Mouse (Mus musculus) stomach, embryonic 16.5 days (tissue): ENCODE data around the gene Ttc36. TPM values are rescaled to one million over a fixed set of nuclear protein-coding genes. Genes with fewer than 3 reads are reported as not detected.

Experiments
- ATAC-seq: fragments of 200-750 bp; cut with Nextera tagmentation; 2 replicates; pipeline ENCODE4 v1.8.0; 2017; ENCODE audit warnings: moderate number of reproducible peaks, moderate TSS enrichment; ENCODE audit not compliant: insufficient read depth, low FRiP score
- H3K27ac ChIP-seq: fragments of 300-500 bp; sonication (generic); 2 replicates; pipeline ENCODE4 v1.5.1; 2014; ENCODE audit warnings: low read length
- H3K27me3 ChIP-seq: fragments of 300-500 bp; sonication (generic); 2 replicates; pipeline ENCODE4 v1.6.1; 2014; ENCODE audit warnings: low read length, control low read depth, mixed read lengths; ENCODE audit not compliant: control insufficient read depth, insufficient read depth
- H3K36me3 ChIP-seq: fragments of 300-500 bp; sonication (generic); 2 replicates; pipeline ENCODE4 v1.6.1; 2014; ENCODE audit warnings: low read length; ENCODE audit not compliant: control insufficient read depth, insufficient read depth
- H3K4me1 ChIP-seq: fragments of 300-500 bp; sonication (generic); 2 replicates; pipeline ENCODE4 v1.6.1; 2014; ENCODE audit warnings: low read length, control low read depth, mixed read lengths; ENCODE audit not compliant: control insufficient read depth, insufficient read depth
- H3K4me2 ChIP-seq: fragments of 300-500 bp; sonication (generic); 2 replicates; pipeline ENCODE4 v1.6.1; 2014; ENCODE audit warnings: low read depth, low read length, mixed read lengths
- H3K4me3 ChIP-seq: fragments of 300-500 bp; sonication (generic); replicated peaks from 2 replicates; pipeline ENCODE4 v1.5.1; 2014; ENCODE audit warnings: mild to moderate bottlenecking, low read length
- H3K9ac ChIP-seq: fragments of 300-500 bp; sonication (generic); 2 replicates; pipeline ENCODE4 v1.6.1; 2014; ENCODE audit warnings: low read length
- H3K9me3 ChIP-seq: fragments of 300-500 bp; sonication (generic); replicated peaks from 2 replicates; pipeline ENCODE4 v1.6.1; 2016; ENCODE audit warnings: low read length, control low read depth; ENCODE audit not compliant: control insufficient read depth
- WGBS: fragments of 180-500 bp; shearing (Covaris S2); extraction: QIAGEN DNeasy Blood & Tissue Kit; methylation state at CpG from one replicate; pipeline ENCODE4 v1.1.7; 2014; 5-methylcytosine and 5-hydroxymethylcytosine counted together
- polyA plus RNA-seq: library from polyadenylated mRNA; unstranded; fragments of >200 nt; fragmentation: Nextera tagmentation; extraction: Ambion mirVana; gene quantifications from 2 replicates; pipeline ENCODE4 v1.2.1, GENCODE M21; 2015

Ttc36 gene
- polyA plus RNA-seq: 8.3 and 8.5 TPM in 2 replicates

DNA sequence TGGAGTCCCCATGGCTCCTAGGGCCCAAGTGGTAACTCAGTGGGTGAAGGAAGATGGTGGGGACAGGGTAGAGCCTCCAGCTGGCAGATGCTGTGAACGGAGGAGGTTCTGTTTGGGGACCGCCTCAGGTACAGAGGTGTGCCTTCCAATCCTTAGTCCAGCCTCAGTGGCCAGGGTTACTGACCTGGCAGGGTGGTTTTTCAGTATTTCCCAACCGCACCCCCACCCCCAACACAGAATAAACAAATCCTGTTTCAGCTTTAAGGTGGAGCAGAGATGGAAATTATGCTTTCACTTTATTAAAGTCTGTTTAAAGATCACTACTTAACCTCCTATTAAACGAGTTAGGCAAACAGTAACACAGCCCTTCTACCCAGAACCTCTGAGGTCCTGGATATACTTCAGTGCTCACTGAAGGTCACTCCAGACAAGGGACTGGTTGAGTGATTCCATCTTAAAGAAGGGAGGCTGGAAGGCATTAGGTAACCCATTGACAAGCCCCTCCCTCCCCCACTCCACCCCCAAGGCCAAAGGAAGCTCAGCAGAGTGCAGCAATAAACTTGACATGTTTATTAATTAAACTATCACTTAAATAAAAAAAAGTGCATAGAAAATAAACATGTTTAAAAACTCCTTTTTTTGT is at the start of gene Ttc36:
Gene Ttc36 (minus strand): TSS at position 265 of the 643 bp plus-strand sequence.
- Histone ChIP-seq H3K27ac (peak within 1 kb of the TSS; percentile 21; the same call in 1 of the 2 replicates), H3K4me3 (no peak within 1 kb of the TSS), H3K27me3 (no peaks in the 10 kb centered on the region), H3K36me3 (no peaks in the 10 kb centered on the region; the same call in 1 of the 2 replicates), H3K4me1 (peaks cover 12% of the 10 kb centered on the region), H3K9me3 (no peaks in the 10 kb centered on the region), H3K4me2 (no peak within 1 kb of the TSS), H3K9ac (no peak within 1 kb of the TSS)
- no peak for ATAC-seq
- WGBS: 51% methylated on average over 4 of the region's 4 CpGs

DNA sequence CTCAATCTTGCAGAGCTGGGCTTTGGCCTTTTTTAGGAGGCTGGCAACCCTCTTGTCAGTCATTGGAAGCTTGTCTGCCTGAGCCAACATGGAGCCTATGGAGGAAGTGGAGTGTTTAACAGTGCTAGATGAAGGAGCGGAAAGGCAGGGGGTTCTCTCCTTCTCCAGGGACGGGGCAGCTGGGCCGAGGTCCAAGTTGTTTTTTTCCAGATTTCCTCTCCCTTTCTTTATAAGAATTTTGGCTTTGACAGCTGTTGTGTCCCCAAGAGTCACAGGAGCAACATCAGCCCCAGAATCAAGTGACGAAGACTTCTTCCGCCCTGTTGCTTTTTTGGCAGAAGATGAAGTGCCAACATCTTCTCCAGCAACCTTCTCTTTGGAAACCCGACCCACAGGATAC is 44.6 kb upstream of the Ttc36 start:
- Histone ChIP-seq H3K4me1 (no peaks in the 10 kb centered on the region), H3K27me3 (no peaks in the 10 kb centered on the region), H3K27ac (no peak overlapping the region), H3K9me3 (no peaks in the 10 kb centered on the region), H3K4me2 (no peak overlapping the region), H3K36me3 (peaks cover 42% of the 10 kb centered on the region), H3K9ac (no peak overlapping the region), H3K4me3 (no peak overlapping the region)
- 83% methylated on average over 6 of the region's 6 CpGs for WGBS
- ATAC-seq: no peak

DNA sequence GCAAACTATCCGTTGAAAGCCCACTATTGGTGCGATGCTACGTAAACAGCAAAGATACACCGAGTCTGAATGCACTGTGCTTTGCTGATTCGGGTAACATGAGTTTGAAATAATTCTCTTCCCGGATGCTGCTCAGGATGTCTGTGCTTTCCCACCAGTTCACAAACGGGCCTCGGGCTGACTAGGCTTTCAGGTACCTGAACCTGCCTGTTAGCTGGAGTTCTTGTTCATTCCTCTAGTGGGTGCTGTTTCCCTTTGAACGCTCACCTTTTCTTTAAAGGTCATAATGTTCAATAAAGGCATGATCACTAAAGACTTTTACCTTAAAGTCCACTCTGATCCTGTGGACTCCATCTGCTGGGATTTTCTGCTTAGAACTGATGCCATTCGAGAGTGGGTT is 38.4 kb upstream of the Ttc36 start:
- Histone ChIP-seq H3K27me3 (no peaks in the 10 kb centered on the region), H3K4me2 (no peak overlapping the region), H3K27ac (no peak overlapping the region), H3K4me3 (no peak overlapping the region), H3K36me3 (peaks cover 29% of the 10 kb centered on the region), H3K9me3 (no peaks in the 10 kb centered on the region), H3K9ac (no peak overlapping the region), H3K4me1 (no peaks in the 10 kb centered on the region)
- 84% methylated on average over 10 of the region's 10 CpGs for WGBS
- ATAC-seq: no peak

DNA sequence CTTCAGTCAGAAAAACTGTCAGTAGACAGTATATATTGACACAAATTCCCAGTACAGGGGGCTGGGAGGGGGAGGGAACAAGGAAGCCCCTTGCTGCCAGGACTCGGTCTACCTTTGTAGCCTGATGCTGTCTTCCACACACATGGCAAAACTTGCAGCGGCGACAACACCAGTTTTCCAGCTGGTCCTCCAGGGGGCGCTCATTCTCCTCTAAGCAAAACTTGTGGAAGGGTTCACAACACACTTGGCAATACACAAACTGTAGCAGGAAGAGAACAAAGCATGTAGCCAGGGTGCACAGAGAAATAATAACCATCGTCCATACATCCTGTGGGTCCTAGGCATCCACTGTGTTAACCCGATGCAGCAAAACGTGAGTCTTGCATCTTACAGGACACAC is 33.6 kb upstream of the Ttc36 start:
- no peak overlapping the region for H3K4me2 ChIP-seq
- no peak overlapping the region for H3K9ac ChIP-seq
- peaks cover 42% of the 10 kb centered on the region for H3K36me3 ChIP-seq
- no peak overlapping the region for H3K27ac ChIP-seq
- H3K4me3 ChIP-seq: no peak overlapping the region
- WGBS: 47% methylated on average over 7 of the region's 7 CpGs
- H3K9me3 ChIP-seq: no peaks in the 10 kb centered on the region
- no peaks in the 10 kb centered on the region for H3K27me3 ChIP-seq
- H3K4me1 ChIP-seq: no peaks in the 10 kb centered on the region
- no peak for ATAC-seq

DNA sequence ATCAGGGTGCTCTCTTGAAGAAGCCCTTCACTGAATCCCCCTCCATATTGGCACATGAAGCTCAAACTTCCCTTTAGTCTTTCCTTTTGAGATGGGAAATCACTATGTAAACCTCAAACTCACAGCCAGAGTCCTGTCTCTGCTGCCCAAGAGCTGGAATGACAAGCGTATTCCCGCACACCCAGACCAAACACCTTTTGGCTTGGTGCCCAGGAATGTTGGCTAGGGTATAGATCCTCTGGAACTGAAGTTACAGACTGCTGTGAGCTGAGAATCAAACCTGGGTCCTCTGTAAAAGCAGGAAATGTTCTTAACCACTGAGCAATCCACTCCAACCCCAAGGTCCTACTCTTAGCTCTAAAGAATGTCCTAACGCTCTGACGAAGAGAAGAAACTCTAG is 29.5 kb upstream of the Ttc36 start:
- no peaks in the 10 kb centered on the region for H3K27me3 ChIP-seq
- no peak overlapping the region for H3K4me3 ChIP-seq
- no peak overlapping the region for H3K9ac ChIP-seq
- no peaks in the 10 kb centered on the region for H3K9me3 ChIP-seq
- 72% methylated on average over 4 of the region's 4 CpGs for WGBS
- no peaks in the 10 kb centered on the region for H3K4me1 ChIP-seq
- H3K36me3 ChIP-seq: peaks cover 51% of the 10 kb centered on the region
- no peak for ATAC-seq
- H3K27ac ChIP-seq: no peak overlapping the region
- H3K4me2 ChIP-seq: no peak overlapping the region

DNA sequence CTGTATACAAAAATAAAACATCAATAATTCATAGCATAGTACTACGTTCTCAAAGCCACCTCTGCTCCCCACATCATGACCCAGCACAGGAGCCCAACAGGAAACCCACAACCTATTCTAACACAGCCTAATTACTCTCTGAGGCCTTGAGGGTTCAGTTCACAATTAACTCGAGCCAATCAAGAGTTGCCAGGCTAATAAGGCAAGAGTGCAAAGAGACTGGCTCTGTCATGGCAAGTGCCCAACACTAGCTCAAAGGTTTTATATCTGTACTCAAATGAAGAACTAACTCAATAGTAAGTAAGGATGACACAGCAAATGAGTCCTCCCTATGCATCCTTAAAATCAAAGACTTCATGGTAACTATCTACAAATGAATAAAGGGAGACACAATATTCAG is 27.6 kb upstream of the Ttc36 start:
- H3K4me2 ChIP-seq: no peak overlapping the region
- no peak overlapping the region for H3K4me3 ChIP-seq
- no peak overlapping the region for H3K9ac ChIP-seq
- ATAC-seq: no peak
- no peaks in the 10 kb centered on the region for H3K9me3 ChIP-seq
- H3K27ac ChIP-seq: no peak overlapping the region
- no peaks in the 10 kb centered on the region for H3K27me3 ChIP-seq
- 81% methylated on average over 2 of the region's 2 CpGs for WGBS
- H3K36me3 ChIP-seq: peaks cover 55% of the 10 kb centered on the region
- no peaks in the 10 kb centered on the region for H3K4me1 ChIP-seq

DNA sequence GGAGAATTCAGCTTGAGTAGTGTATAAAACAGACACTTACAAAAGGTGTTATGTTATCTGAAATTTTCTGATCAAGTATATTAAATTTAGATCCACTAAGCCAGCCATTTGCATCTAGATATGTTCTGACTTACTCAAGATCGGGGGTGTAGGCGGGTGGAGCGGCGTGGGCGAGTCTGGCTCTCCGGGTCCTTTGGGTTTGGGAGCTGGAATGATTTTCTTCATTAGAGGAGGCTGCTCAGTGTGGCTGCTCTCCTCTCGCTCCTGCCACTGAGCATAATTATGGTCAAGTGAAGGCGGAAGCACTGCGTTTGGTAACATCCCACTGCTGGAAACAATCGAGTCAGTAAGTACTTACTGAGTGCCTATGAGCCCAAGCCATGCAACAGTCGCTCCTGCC is 26.1 kb upstream of the Ttc36 start:
- ATAC-seq: no peak
- Histone ChIP-seq H3K27ac (no peak overlapping the region), H3K4me2 (no peak overlapping the region), H3K4me1 (no peaks in the 10 kb centered on the region), H3K4me3 (no peak overlapping the region), H3K27me3 (no peaks in the 10 kb centered on the region), H3K9ac (no peak overlapping the region), H3K36me3 (peaks cover 44% of the 10 kb centered on the region), H3K9me3 (no peaks in the 10 kb centered on the region)
- 93% methylated on average over 11 of the region's 11 CpGs for WGBS

DNA sequence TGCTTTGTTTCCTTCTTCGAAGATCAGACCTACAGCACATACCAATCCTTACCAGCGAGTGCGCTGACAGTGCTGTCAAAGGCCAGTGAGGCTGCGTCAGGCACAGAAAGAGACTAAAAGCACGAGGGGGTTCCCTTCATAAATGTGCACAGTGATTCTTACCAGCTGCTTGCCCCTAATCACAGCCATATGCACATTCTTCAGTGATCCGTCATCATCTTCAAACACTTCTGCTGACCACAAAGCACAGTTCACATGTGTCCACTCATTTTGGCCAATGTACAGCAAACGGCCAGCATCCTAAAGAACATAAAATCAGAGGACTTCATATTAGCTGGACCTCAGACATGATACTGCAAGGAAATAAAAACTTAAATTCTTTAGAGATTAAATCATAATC is 23.8 kb upstream of the Ttc36 start:
- no peak overlapping the region for H3K27ac ChIP-seq
- no peak overlapping the region for H3K4me2 ChIP-seq
- WGBS: 82% methylated on average over 7 of the region's 7 CpGs
- no peak for ATAC-seq
- H3K36me3 ChIP-seq: peaks cover 47% of the 10 kb centered on the region
- H3K4me3 ChIP-seq: no peak overlapping the region
- no peak overlapping the region for H3K9ac ChIP-seq
- no peaks in the 10 kb centered on the region for H3K9me3 ChIP-seq
- no peaks in the 10 kb centered on the region for H3K27me3 ChIP-seq
- no peaks in the 10 kb centered on the region for H3K4me1 ChIP-seq

DNA sequence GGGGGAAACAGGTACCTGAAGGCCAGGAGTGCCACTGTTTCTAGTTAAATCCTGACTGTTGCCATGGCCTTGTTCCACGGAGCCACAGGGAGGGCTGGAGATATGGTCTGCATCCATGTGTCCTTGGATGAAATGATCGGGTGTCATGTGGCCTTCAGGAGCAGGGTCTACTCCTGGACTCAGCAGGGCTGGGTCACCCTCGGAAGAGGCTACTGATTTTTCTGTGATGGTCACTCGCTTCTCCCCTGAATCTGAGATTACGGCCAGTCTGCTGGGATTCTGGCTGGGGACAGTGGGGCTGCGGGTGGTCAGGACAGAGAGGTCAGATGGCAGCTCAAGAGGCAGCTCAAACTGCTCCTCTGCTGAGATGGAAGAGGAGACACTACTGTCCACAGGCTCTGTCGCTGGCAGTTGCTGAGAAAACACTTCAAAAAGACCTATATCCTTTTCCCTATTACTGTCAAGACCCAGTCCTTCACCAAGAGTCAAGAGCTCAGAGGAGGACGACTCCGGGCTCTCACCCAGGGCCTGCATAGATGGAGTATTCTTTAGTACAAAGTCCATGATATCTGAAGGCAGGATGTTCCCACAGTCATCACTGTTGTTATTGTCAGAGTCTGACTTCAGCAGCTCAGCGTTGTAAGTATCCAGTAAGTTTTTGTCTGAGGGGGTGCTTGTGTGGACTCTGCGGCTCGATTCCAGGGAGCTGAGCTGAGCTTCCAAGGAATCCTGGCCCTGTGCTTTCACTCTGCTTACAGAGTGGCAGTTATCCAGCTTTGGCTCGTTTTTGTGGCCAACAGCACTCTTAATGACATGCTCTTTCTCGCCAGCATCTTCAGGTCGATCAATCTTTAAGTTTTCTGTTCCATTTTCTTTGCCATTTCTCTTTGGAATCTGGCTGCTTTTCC is 17.3 kb upstream of the Ttc36 start:
- H3K9me3 ChIP-seq: no peaks in the 10 kb centered on the region
- ATAC-seq: no peak
- no peaks in the 10 kb centered on the region for H3K4me1 ChIP-seq
- H3K27ac ChIP-seq: no peak overlapping the region
- 88% methylated on average over 15 of the region's 15 CpGs for WGBS
- no peak overlapping the region for H3K4me2 ChIP-seq
- H3K4me3 ChIP-seq: no peak overlapping the region
- H3K9ac ChIP-seq: no peak overlapping the region
- peaks cover 51% of the 10 kb centered on the region for H3K36me3 ChIP-seq
- H3K27me3 ChIP-seq: no peaks in the 10 kb centered on the region
